Mouse (Mus musculus) heart, adult 2 months (tissue): ENCODE data around the gene Pwp2. TPM values are rescaled to one million over a fixed set of nuclear protein-coding genes. Genes with fewer than 3 reads are reported as not detected.

ENCODE experiments used
- DNase-seq, 2 experiments: peaks; one replicate each; pipeline ENCODE4 v3.0.0; 2021
- H3K27ac ChIP-seq: fragments of 200-600 bp; 2 replicates; pipeline ENCODE4 v1.8.1; 2022
- H3K27me3 ChIP-seq: fragments of 200-500 bp; 2 replicates; pipeline ENCODE4 v1.6.1; 2012; ENCODE audit warnings: mild to moderate bottlenecking, low read length, inconsistent platforms, mixed read lengths; ENCODE audit not compliant: control insufficient read depth, insufficient read depth
- H3K36me3 ChIP-seq: fragments of 200-500 bp; 2 replicates; pipeline ENCODE4 v1.6.1; 2012; ENCODE audit warnings: low read length, inconsistent platforms; ENCODE audit not compliant: control insufficient read depth, insufficient read depth
- H3K4me1 ChIP-seq: fragments of 200-500 bp; 2 replicates; pipeline ENCODE4 v1.6.1; 2011; ENCODE audit warnings: low read length; ENCODE audit not compliant: control insufficient read depth, insufficient read depth
- H3K4me3 ChIP-seq: fragments of 200-600 bp; 2 replicates; pipeline ENCODE4 v1.8.1; 2022
- H3K79me2 ChIP-seq: fragments of 200-500 bp; replicated peaks from 2 replicates; pipeline ENCODE4 v1.6.1; 2012; ENCODE audit warnings: mild to moderate bottlenecking, inconsistent platforms, low read length, moderate library complexity, mixed read lengths; ENCODE audit not compliant: control insufficient read depth, insufficient read depth
- H3K9ac ChIP-seq: fragments of 200-500 bp; 2 replicates; pipeline ENCODE4 v1.6.1; 2012; ENCODE audit warnings: low read depth, mild to moderate bottlenecking, control low read depth, inconsistent platforms, low read length, mixed read lengths
- CTCF ChIP-seq: fragments of 200-600 bp; IDR thresholded peaks from 2 replicates; pipeline ENCODE4 v1.8.1; 2022; ENCODE audit warnings: antibody characterized with exemption, mild to moderate bottlenecking, moderate library complexity
- EP300 ChIP-seq: fragments of 200-500 bp; IDR thresholded peaks from 2 replicates; pipeline ENCODE4 v1.6.1; 2011; ENCODE audit warnings: low read depth, low read length, control low read depth; ENCODE audit not compliant: insufficient read depth
- POLR2A ChIP-seq: fragments of 200-500 bp; IDR thresholded peaks from 2 replicates; pipeline ENCODE4 v1.6.1; 2011; ENCODE audit warnings: mild to moderate bottlenecking, low read depth, low read length, control low read depth; ENCODE audit not compliant: insufficient read depth
- WGBS: fragments of 180-500 bp; shearing (Covaris S2); methylation state at CpG from one replicate; pipeline ENCODE4 v1.1.7; 2018; 5-methylcytosine and 5-hydroxymethylcytosine counted together
- intact Hi-C: fragments of 180-260 bp; cut with DNase I; formaldehyde crosslinking; loops from one replicate; pipeline ENCODE4 v1.15.1; 2025
- polyA plus RNA-seq: library from polyadenylated mRNA; depleted of rRNA; stranded (reverse); fragments of >200 nt; gene quantifications from 2 replicates; pipeline ENCODE4 v1.2.3, GENCODE M21; 2012
- total RNA-seq, 2 experiments: library from RNA; stranded (reverse); gene quantifications; 2 replicates each; pipeline ENCODE4 v1.2.3; 2021

Pwp2 gene
- total and polyA plus RNA-seq, 3 experiments = 7.8 to 10.8 (median 10.0) TPM

GRCm38 (mm10) chr10:78170445-78170844, 14.5 kb downstream of the Pwp2 start:
- no peak for DNase-seq
- Histone ChIP-seq H3K27ac (peak overlapping the region; percentile 94; the same call in 1 of the 2 replicates), H3K4me1 (peaks cover 8% of the 10 kb centered on the region), H3K9ac (no peak overlapping the region), H3K79me2 (no peaks in the 10 kb centered on the region), H3K27me3 (no peaks in the 10 kb centered on the region), H3K4me3 (no peak overlapping the region), H3K36me3 (no peaks in the 10 kb centered on the region)
- TF ChIP-seq EP300 (no peak), POLR2A (no peak), CTCF (no peak)
- WGBS = 63% methylated on average over 2 of the region's 2 CpGs
- intact Hi-C loops = no loop called here

- H3K36me3 ChIP-seq = no peaks in the 10 kb centered on the region
- TF ChIP-seq CTCF (no peak), EP300 (0 out of 2 replicates have a peak, but pooled peaks have one; percentile 40), POLR2A (peak; percentile 95)
These were observed 15.5 kb downstream of the Pwp2 start, which contains the start of gene D10Jhu81e for GRCm38 (mm10) chr10:78169281-78170042. Gene D10Jhu81e (minus strand): TSS chr10:78169782.

GRCm38 (mm10) chr10:78168792-78169191, 16.2 kb downstream of the Pwp2 start:
- Histone ChIP-seq H3K27ac (peak overlapping the region; percentile 94), H3K9ac (peak overlapping the region; percentile 79), H3K79me2 (no peaks in the 10 kb centered on the region), H3K4me1 (peaks cover 8% of the 10 kb centered on the region), H3K36me3 (no peaks in the 10 kb centered on the region), H3K27me3 (no peaks in the 10 kb centered on the region), H3K4me3 (peak overlapping the region; percentile 71)
- no peak for TF ChIP-seq POLR2A
- 0 out of 2 replicates have a peak, but pooled peaks have one; percentile 2 for TF ChIP-seq EP300
- TF ChIP-seq CTCF = no peak
- WGBS = 68% methylated on average over 11 of the region's 11 CpGs
- intact Hi-C loops = no loop called here
- DNase-seq = no peak

More at GRCm38 (mm10) chr10:78169281-78170042, 15.5 kb downstream of the Pwp2 start, which contains the start of gene D10Jhu81e:
- H3K27ac ChIP-seq = peak within 1 kb of the TSS; percentile 94
- peak within 1 kb of the TSS; percentile 79 for H3K9ac ChIP-seq
- intact Hi-C loops = no loop called here
- H3K4me1 ChIP-seq = peaks cover 8% of the 10 kb centered on the region
- peak; percentile 99 to 100 for DNase-seq
- under 1% methylated on average over 50 of the region's 50 CpGs for WGBS
- no peaks in the 10 kb centered on the region for H3K79me2 ChIP-seq
- no peaks in the 10 kb centered on the region for H3K27me3 ChIP-seq
- H3K4me3 ChIP-seq = peak within 1 kb of the TSS; percentile 71

GRCm38 (mm10) chr10:78167775-78168174, 17.2 kb downstream of the Pwp2 start:
- no peak for TF ChIP-seq POLR2A
- no peak for TF ChIP-seq EP300
- no peak for TF ChIP-seq CTCF
- Histone ChIP-seq H3K27ac (no peak overlapping the region), H3K27me3 (no peaks in the 10 kb centered on the region), H3K36me3 (no peaks in the 10 kb centered on the region), H3K4me3 (no peak overlapping the region), H3K79me2 (no peaks in the 10 kb centered on the region), H3K4me1 (peaks cover 9% of the 10 kb centered on the region), H3K9ac (no peak overlapping the region)
- no peak for DNase-seq
- intact Hi-C loops = no loop called here

GRCm38 (mm10) chr10:78167333-78167732, 17.6 kb downstream of the Pwp2 start:
- Histone ChIP-seq H3K79me2 (no peaks in the 10 kb centered on the region), H3K4me3 (no peak overlapping the region), H3K27me3 (no peaks in the 10 kb centered on the region), H3K27ac (no peak overlapping the region), H3K9ac (no peak overlapping the region), H3K4me1 (peaks cover 9% of the 10 kb centered on the region), H3K36me3 (no peaks in the 10 kb centered on the region)
- no peak for TF ChIP-seq EP300
- TF ChIP-seq POLR2A = no peak
- no peak for TF ChIP-seq CTCF
- intact Hi-C loops = no loop called here
- WGBS = 81% methylated on average over 7 of the region's 7 CpGs
- no peak for DNase-seq
